Mouse (Mus musculus) kidney, postnatal 0 days (tissue): ENCODE measurements around the gene Dld. TPM values are rescaled to one million over a fixed set of nuclear protein-coding genes. Genes with fewer than 3 reads are reported as not detected.

Source experiments
- ATAC-seq: fragments of 200-750 bp; cut with Nextera tagmentation; replicated peaks from 2 replicates; pipeline ENCODE4 v1.8.0; 2017; ENCODE audit warnings: low read depth, moderate number of reproducible peaks, moderate TSS enrichment, moderate library complexity; ENCODE audit not compliant: low FRiP score
- DNase-seq: peaks from one replicate; pipeline ENCODE4 v3.0.0-alpha.2; 2016; ENCODE audit warnings: low spot score
- H3K27ac ChIP-seq: fragments of 300-500 bp; sonication (generic); 2 replicates; pipeline ENCODE4 v1.5.1; 2014; ENCODE audit warnings: mild to moderate bottlenecking
- H3K27me3 ChIP-seq: fragments of 300-500 bp; sonication (generic); 2 replicates; pipeline ENCODE4 v1.6.1; 2014; ENCODE audit warnings: low read length, mixed read lengths; ENCODE audit not compliant: insufficient read depth
- H3K36me3 ChIP-seq: fragments of 300-500 bp; sonication (generic); 2 replicates; pipeline ENCODE4 v1.6.1; 2014; ENCODE audit warnings: low read length, mixed read lengths; ENCODE audit not compliant: insufficient read depth
- H3K4me1 ChIP-seq: fragments of 300-500 bp; sonication (generic); replicated peaks from 2 replicates; pipeline ENCODE4 v1.6.1; 2014; ENCODE audit warnings: antibody characterized with exemption, low read length, mixed read lengths; ENCODE audit not compliant: insufficient read depth
- H3K4me2 ChIP-seq: fragments of 300-500 bp; sonication (generic); 2 replicates; pipeline ENCODE4 v1.6.1; 2014; ENCODE audit warnings: mild to moderate bottlenecking, low read length, moderate library complexity, mixed read lengths
- H3K4me3 ChIP-seq: fragments of 300-500 bp; sonication (generic); replicated peaks from 2 replicates; pipeline ENCODE4 v1.5.1; 2014; ENCODE audit warnings: low read depth, low read length
- H3K9ac ChIP-seq: fragments of 300-500 bp; sonication (generic); 2 replicates; pipeline ENCODE4 v1.6.1; 2014; ENCODE audit warnings: low read depth, low read length
- H3K9me3 ChIP-seq: fragments of 300-500 bp; sonication (generic); replicated peaks from 2 replicates; pipeline ENCODE4 v1.6.1; 2016; ENCODE audit warnings: low read length, inconsistent platforms, mixed read lengths
- CTCF ChIP-seq: IDR thresholded peaks from 2 replicates; pipeline ENCODE4 v1.5.1; 2016; ENCODE audit warnings: antibody characterized with exemption, low read depth, mild to moderate bottlenecking, moderate library complexity
- WGBS: fragments of 180-500 bp; shearing (Covaris S2); extraction: QIAGEN DNeasy Blood & Tissue Kit; methylation state at CpG from one replicate; pipeline ENCODE4 v1.1.7; 2014; 5-methylcytosine and 5-hydroxymethylcytosine counted together
- polyA plus RNA-seq: library from polyadenylated mRNA; unstranded; fragments of >200 nt; fragmentation: Nextera tagmentation; extraction: Ambion mirVana; gene quantifications from 2 replicates; pipeline ENCODE4 v1.2.1, GENCODE M21; 2015

Dld gene
- polyA plus RNA-seq, 1 experiment from 2014 or later: 196 TPM

DNA sequence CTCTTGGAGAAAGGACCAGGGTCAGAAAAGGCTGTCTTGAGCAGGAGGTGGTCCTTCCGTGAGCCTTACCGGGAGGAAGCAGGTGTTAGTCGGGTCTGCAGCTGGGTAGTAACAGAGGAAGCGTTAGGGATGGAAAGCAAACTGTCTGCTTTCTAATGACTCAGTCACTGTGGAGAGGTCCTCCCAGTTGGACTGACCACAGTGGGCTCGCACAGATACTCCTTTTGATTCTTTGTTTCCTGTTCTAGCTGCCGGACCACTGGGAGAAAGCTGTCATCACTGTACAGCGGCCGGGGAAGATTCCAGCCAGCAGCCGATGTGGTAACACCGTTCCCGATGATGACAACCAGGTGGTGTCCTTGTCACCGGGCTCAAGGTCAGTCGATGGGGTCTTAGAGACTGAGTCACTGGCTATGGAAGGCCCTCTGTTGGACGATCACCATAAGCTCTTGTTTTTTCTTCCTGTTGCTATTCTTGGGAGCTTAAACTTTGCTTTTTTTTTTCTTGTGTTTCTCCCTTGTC is 51.5 kb downstream of the Dld start:
- TF ChIP-seq CTCF: peak; percentile 10; the same call in 1 of the 2 replicates
- peaks cover 69% of the 10 kb centered on the region for H3K36me3 ChIP-seq
- H3K4me1 ChIP-seq: peaks cover 9% of the 10 kb centered on the region
- ATAC-seq (no peak), DNase-seq (no peak)
- 71% methylated on average over 14 of the region's 14 CpGs for WGBS
- no peak overlapping the region for H3K4me2 ChIP-seq
- H3K9ac ChIP-seq: no peak overlapping the region
- 0 out of 2 replicates have a peak overlapping the region, but pooled peaks have one; percentile 5 for H3K27ac ChIP-seq
- H3K4me3 ChIP-seq: no peak overlapping the region
- no peaks in the 10 kb centered on the region for H3K27me3 ChIP-seq
- no peaks in the 10 kb centered on the region for H3K9me3 ChIP-seq

DNA sequence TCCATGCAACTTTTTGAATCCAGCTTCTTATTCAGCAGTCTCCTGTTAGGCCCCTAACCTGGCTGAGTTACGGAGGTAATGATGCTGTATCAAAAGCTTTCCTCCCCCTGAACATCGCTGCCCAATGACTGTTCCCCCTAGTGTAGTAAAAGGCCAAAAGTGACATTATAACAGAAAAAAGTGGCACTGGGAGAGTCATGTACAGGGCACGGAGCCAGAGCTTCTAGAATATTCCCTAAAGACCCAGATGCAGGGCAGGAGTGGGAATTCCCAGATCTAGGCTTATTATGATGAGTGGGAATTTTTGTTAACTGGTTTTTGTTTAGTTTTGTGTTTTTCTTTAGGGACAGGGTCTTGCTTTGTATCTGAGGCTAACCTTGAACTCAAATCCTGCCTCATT is 52.1 kb downstream of the Dld start:
- H3K4me3 ChIP-seq: no peak overlapping the region
- no peaks in the 10 kb centered on the region for H3K27me3 ChIP-seq
- ATAC-seq (no peak), DNase-seq (no peak)
- TF ChIP-seq CTCF: no peak
- H3K4me1 ChIP-seq: peaks cover 15% of the 10 kb centered on the region
- H3K9ac ChIP-seq: no peak overlapping the region
- H3K36me3 ChIP-seq: peaks cover 63% of the 10 kb centered on the region
- no peaks in the 10 kb centered on the region for H3K9me3 ChIP-seq
- no peak overlapping the region for H3K4me2 ChIP-seq
- no peak overlapping the region for H3K27ac ChIP-seq
- WGBS: 89% methylated on average over 3 of the region's 3 CpGs

DNA sequence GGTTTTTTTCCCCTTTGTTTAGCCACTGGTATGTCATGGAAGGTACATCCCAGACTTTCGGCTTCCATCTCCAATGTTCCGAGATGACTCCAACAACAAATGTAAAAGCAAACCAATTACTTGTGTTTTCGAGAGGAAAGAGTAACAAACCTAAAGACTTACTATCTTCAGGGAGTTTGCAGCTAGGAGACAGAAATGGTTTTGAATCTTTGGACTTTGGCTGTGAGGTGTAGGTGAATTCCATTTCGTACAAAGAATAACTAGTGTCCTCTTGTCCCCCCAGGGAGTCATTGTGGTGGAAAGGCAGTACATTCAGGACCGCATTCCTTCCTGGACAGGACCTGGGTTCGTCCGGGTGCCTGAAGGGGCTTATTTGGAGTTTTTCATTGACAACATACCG is 52.7 kb downstream of the Dld start:
- peaks cover 57% of the 10 kb centered on the region for H3K36me3 ChIP-seq

DNA sequence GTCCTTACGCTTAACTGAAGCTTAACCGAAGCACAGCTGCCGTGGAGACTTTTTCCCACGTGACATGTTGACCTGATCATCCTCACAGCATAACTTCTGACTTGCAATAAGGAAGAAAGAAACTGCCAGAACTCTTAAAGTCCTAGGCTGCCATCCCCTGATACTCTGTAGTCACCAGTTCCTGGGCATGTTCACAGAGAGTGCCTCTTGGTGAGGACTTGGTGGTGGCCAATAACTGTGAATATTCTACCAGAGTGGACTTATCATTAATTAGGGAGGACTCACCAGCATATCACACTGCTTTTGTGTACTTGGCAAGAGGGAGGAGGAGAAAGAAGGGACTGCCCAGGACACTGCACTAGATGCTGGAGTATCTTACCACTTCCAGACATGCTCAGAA is 53.1 kb downstream of the Dld start:
- Histone ChIP-seq H3K27me3 (no peaks in the 10 kb centered on the region), H3K4me2 (no peak overlapping the region), H3K9me3 (no peaks in the 10 kb centered on the region), H3K27ac (peak overlapping the region; percentile 31; the same call in 1 of the 2 replicates), H3K4me3 (no peak overlapping the region), H3K4me1 (peaks cover 22% of the 10 kb centered on the region), H3K36me3 (peaks cover 54% of the 10 kb centered on the region), H3K9ac (no peak overlapping the region)
- ATAC-seq (no peak), DNase-seq (no peak)
- no peak for TF ChIP-seq CTCF
- 74% methylated on average over 4 of the region's 4 CpGs for WGBS

More for the DNA sequence above, 52.7 kb downstream of the Dld start:
- no peak overlapping the region for H3K4me3 ChIP-seq
- H3K27me3 ChIP-seq: no peaks in the 10 kb centered on the region
- H3K4me1 ChIP-seq: peaks cover 21% of the 10 kb centered on the region
- ATAC-seq: no peak
- 78% methylated on average over 8 of the region's 8 CpGs for WGBS
- H3K4me2 ChIP-seq: no peak overlapping the region
- TF ChIP-seq CTCF: no peak
- H3K27ac ChIP-seq: 0 out of 2 replicates have a peak overlapping the region, but pooled peaks have one; percentile 31
- no peak overlapping the region for H3K9ac ChIP-seq
- DNase-seq: no peak
- no peaks in the 10 kb centered on the region for H3K9me3 ChIP-seq

DNA sequence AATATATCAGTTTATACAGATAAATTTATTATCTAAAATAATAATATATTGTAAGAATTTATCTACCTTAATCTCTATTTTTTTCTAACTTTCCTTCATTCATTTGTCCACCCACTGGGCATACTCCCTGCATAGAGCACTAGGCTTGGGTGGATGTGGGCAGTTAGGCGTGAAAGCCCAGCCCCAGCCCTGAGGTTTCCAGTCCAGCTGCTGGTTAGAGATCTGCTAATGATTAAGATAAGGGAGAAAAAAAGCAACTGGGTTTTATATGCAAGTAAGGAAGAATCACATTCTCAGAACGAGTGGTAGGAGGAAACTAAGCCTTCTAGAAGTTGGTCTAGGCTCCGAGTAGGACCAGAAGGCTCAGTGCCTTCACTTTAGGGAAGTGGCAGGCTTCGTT is 55.2 kb downstream of the Dld start:
- WGBS: 39% methylated on average over 4 of the region's 4 CpGs
- no peak for TF ChIP-seq CTCF
- Histone ChIP-seq H3K27ac (peak overlapping the region; percentile 38), H3K4me3 (no peak overlapping the region), H3K27me3 (no peaks in the 10 kb centered on the region), H3K9ac (no peak overlapping the region), H3K9me3 (no peaks in the 10 kb centered on the region), H3K36me3 (peaks cover 44% of the 10 kb centered on the region), H3K4me1 (peaks cover 22% of the 10 kb centered on the region), H3K4me2 (no peak overlapping the region)
- peak; percentile 69; the same call in 1 of the 2 replicates for ATAC-seq
- peak; percentile 44 for DNase-seq

DNA sequence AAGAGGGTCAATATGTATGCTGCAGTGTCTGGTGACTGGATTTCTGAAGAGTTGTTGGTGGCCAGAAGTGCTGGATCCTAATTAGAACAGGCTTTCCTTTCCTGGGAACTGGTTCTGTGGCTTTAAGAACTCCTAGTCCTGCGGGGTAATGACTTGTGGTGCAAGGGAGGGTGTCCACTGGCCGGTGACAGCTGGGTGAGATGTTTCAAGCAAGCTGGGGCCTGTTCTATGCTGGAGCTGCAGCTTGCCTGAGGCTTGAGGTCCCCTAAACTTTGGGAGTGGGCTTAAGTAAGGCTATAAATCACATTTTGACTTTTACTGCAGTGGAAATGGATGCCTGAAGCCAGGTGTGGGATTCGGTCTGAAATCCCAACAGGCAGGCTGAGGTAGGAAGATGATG is 55.7 kb downstream of the Dld start:
- ATAC-seq (0 out of 2 replicates have a peak, but pooled peaks have one; percentile 30), DNase-seq (peak; percentile 62)
- Histone ChIP-seq H3K36me3 (peaks cover 44% of the 10 kb centered on the region), H3K4me1 (peaks cover 22% of the 10 kb centered on the region), H3K9ac (no peak overlapping the region), H3K27me3 (no peaks in the 10 kb centered on the region), H3K4me3 (no peak overlapping the region), H3K27ac (peak overlapping the region; percentile 65; the same call in 1 of the 2 replicates), H3K4me2 (peak overlapping the region; percentile 19; the same call in 1 of the 2 replicates), H3K9me3 (no peaks in the 10 kb centered on the region)
- 14% methylated on average over 3 of the region's 3 CpGs for WGBS
- TF ChIP-seq CTCF: no peak
